Mouse (Mus musculus) hindbrain, embryonic 13.5 days (tissue): Measurements from ENCODE around the gene Ankzf1. TPM values are rescaled to one million over a fixed set of nuclear protein-coding genes. Genes with fewer than 3 reads are reported as not detected.

ENCODE experiments used
- ATAC-seq: fragments of 200-750 bp; cut with Nextera tagmentation; 2 replicates; pipeline ENCODE4 v1.8.0; 2017; ENCODE audit warnings: moderate TSS enrichment; ENCODE audit not compliant: low FRiP score
- H3K27ac ChIP-seq: fragments of 300-500 bp; sonication (generic); 2 replicates; pipeline ENCODE4 v1.5.1; 2015; ENCODE audit warnings: inconsistent platforms, mild to moderate bottlenecking, moderate library complexity
- H3K27me3 ChIP-seq: fragments of 300-500 bp; sonication (generic); 2 replicates; pipeline ENCODE4 v1.6.1; 2015; ENCODE audit warnings: mild to moderate bottlenecking, inconsistent platforms
- H3K36me3 ChIP-seq: fragments of 300-500 bp; sonication (generic); 2 replicates; pipeline ENCODE4 v1.6.1; 2015; ENCODE audit warnings: mild to moderate bottlenecking, inconsistent platforms
- H3K4me1 ChIP-seq: fragments of 300-500 bp; sonication (generic); replicated peaks from 2 replicates; pipeline ENCODE4 v1.6.1; 2015; ENCODE audit warnings: inconsistent platforms
- H3K4me2 ChIP-seq: fragments of 300-500 bp; sonication (generic); 2 replicates; pipeline ENCODE4 v1.6.1; 2015; ENCODE audit warnings: inconsistent platforms, mild to moderate bottlenecking, moderate library complexity
- H3K4me3 ChIP-seq: fragments of 300-500 bp; sonication (generic); 2 replicates; pipeline ENCODE4 v1.5.1; 2015; ENCODE audit warnings: mild to moderate bottlenecking, inconsistent platforms
- H3K9ac ChIP-seq: fragments of 300-500 bp; sonication (generic); 2 replicates; pipeline ENCODE4 v1.6.1; 2015; ENCODE audit warnings: mild to moderate bottlenecking, inconsistent platforms
- H3K9me3 ChIP-seq: fragments of 300-500 bp; sonication (generic); 2 replicates; pipeline ENCODE4 v1.6.1; 2016; ENCODE audit warnings: inconsistent platforms
- WGBS: fragments of 180-500 bp; shearing (Covaris S2); methylation state at CpG from one replicate; pipeline ENCODE4 v1.1.7; 2015; 5-methylcytosine and 5-hydroxymethylcytosine counted together
- polyA plus RNA-seq: library from polyadenylated mRNA; unstranded; fragments of >200 nt; fragmentation: Nextera tagmentation; extraction: Ambion mirVana; gene quantifications from 2 replicates; pipeline ENCODE4 v1.2.1, GENCODE M21; 2015

Ankzf1 gene
- polyA plus RNA-seq, 1 experiment from 2014 or later: 23.4 TPM

- Histone ChIP-seq H3K4me1 (peaks cover 15% of the 10 kb centered on the region), H3K36me3 (peaks cover 36% of the 10 kb centered on the region), H3K27ac (peak within 1 kb of the TSS; percentile 94), H3K27me3 (no peaks in the 10 kb centered on the region), H3K4me3 (peak within 1 kb of the TSS; percentile 72), H3K9ac (peak within 1 kb of the TSS; percentile 76), H3K9me3 (no peaks in the 10 kb centered on the region), H3K4me2 (peak within 1 kb of the TSS; percentile 75)
- under 1% methylated on average over 58 of the region's 59 CpGs for WGBS
- ATAC-seq: peak; percentile 96
Observed at GRCm38 (mm10) chr1:75168472-75169464, 23.2 kb upstream of the Ankzf1 start, which contains the start of gene Zfand2b. TSS of gene Zfand2b (plus strand) at chr1:75168646.

DNA sequence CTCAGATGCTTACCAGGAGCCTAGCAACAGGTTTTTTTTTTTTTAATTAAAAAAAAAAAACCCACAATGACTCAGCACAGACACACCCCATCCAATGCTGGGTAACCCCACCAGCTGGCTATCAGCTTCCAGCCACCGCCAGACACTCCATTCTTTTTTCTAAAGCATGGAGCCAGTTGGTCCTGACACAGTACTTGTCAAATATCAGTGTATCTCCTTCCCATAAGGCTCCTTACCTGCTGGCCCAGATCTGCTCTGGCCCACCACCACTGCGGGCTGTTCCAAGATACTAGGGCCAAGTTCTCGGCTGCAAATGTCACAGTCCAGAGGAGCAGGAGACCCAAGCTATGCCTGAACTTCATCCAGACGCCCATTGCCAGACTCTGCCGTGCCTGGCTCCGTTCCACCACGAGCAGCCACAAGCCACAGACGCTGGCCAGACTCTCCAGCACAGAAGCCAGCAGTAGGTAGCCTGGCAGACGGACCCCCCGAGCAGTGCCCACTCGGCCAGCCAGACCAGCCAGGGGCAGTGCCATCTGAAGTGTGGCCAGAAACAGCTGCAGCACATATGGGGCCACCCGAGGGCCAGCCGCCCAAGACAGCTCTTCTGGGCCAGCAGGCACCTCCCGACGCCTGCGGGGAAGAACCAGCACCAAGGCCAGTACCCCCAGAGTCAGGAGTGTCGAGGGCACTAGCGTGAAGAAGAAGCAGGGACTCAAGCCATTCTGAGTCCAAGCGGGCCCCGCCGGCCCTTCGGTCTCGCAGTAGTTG, 12.4 kb upstream of the Ankzf1 start:
- peak overlapping the region; percentile 84 for H3K9ac ChIP-seq
- H3K4me1 ChIP-seq: peaks cover 30% of the 10 kb centered on the region
- peaks cover 69% of the 10 kb centered on the region for H3K36me3 ChIP-seq
- peak overlapping the region; percentile 100 for H3K4me2 ChIP-seq
- ATAC-seq: peak; percentile 60
- no peaks in the 10 kb centered on the region for H3K27me3 ChIP-seq
- H3K27ac ChIP-seq: peak overlapping the region; percentile 81
- peak overlapping the region; percentile 59 for H3K4me3 ChIP-seq
- 10% methylated on average over 23 of the region's 23 CpGs for WGBS
- no peaks in the 10 kb centered on the region for H3K9me3 ChIP-seq

DNA sequence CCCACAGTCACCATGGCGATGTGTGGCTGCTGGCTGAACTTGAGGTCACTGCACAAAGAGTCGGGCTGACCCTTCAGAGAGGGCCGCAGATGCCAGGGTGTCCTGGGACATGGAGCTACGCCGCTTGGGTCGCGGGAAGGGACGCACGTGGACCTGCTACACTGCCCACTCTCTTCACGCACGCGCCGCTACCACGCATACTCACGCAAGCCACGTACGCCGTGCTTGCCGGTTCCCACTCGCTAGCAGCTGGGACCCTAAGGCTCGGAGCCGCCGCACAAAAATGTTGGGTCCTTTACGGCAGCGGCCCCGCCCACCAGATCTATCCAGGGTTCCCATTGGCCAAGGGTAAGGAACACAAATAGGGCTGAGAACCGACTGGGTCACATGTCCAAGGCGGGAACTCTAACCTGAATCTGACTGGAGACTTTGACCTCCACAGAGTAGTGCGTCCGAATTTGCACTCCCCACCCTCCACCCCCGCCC, 11.8 kb upstream of the Ankzf1 start, which contains the start of gene Abcb6:
Gene Abcb6 (minus strand): TSS at position 288 of the 486 bp plus-strand sequence.
- Histone ChIP-seq H3K36me3 (peaks cover 69% of the 10 kb centered on the region), H3K9ac (peak within 1 kb of the TSS; percentile 84), H3K9me3 (no peaks in the 10 kb centered on the region), H3K4me2 (peak within 1 kb of the TSS; percentile 100), H3K4me1 (peaks cover 30% of the 10 kb centered on the region), H3K27me3 (no peaks in the 10 kb centered on the region), H3K4me3 (peak within 1 kb of the TSS; percentile 59), H3K27ac (peak within 1 kb of the TSS; percentile 81)
- WGBS: under 1% methylated on average over 31 of the region's 31 CpGs
- ATAC-seq: peak; percentile 91

GRCm38 (mm10) chr1:75180741-75181140, 11.2 kb upstream of the Ankzf1 start:
- Histone ChIP-seq H3K4me3 (peak overlapping the region; percentile 59), H3K27ac (no peak overlapping the region), H3K9ac (no peak overlapping the region), H3K4me1 (peaks cover 30% of the 10 kb centered on the region), H3K4me2 (peak overlapping the region; percentile 100), H3K27me3 (no peaks in the 10 kb centered on the region), H3K36me3 (peaks cover 69% of the 10 kb centered on the region), H3K9me3 (no peaks in the 10 kb centered on the region)
- 49% methylated on average over 6 of the region's 7 CpGs for WGBS
- ATAC-seq: no peak

DNA sequence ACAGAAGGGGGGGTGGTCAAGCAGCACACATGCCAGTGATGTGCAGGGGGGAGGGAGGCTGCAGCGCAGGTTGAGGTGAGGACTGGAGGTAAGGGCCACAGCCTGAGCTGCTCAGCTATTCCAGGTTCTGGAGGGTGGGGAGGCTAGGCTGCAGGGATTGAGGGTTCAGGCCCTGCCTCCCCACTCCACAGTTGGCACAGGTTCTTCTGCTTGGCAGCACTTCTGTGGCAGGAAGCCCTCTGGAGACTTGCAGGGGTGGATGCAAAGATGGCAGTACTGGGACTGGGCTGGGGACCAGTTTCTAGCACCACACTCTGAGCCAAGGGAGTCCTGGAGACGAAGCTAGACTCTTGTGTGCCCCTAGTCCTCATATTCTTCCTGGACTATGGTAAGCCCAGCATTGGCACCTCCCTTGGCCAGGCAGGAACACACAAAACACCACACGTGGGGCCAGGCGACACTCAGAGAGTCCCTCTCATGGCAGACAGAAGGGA, 10.5 kb upstream of the Ankzf1 start:
- no peak for ATAC-seq
- Histone ChIP-seq H3K4me3 (no peak overlapping the region), H3K27ac (no peak overlapping the region), H3K9me3 (no peaks in the 10 kb centered on the region), H3K36me3 (peaks cover 69% of the 10 kb centered on the region), H3K9ac (no peak overlapping the region), H3K4me1 (peaks cover 30% of the 10 kb centered on the region), H3K27me3 (no peaks in the 10 kb centered on the region), H3K4me2 (no peak overlapping the region)
- 83% methylated on average over 4 of the region's 4 CpGs for WGBS

GRCm38 (mm10) chr1:75182160-75182559, 9.8 kb upstream of the Ankzf1 start:
- H3K4me2 ChIP-seq: no peak overlapping the region
- no peak overlapping the region for H3K9ac ChIP-seq
- ATAC-seq: no peak
- no peak overlapping the region for H3K27ac ChIP-seq
- H3K4me3 ChIP-seq: no peak overlapping the region
- H3K9me3 ChIP-seq: no peaks in the 10 kb centered on the region
- H3K36me3 ChIP-seq: peaks cover 70% of the 10 kb centered on the region
- H3K4me1 ChIP-seq: peaks cover 30% of the 10 kb centered on the region
- 73% methylated on average over 4 of the region's 4 CpGs for WGBS
- H3K27me3 ChIP-seq: no peaks in the 10 kb centered on the region

- Histone ChIP-seq H3K4me1 (peaks cover 13% of the 10 kb centered on the region), H3K4me3 (no peak overlapping the region), H3K36me3 (peaks cover 89% of the 10 kb centered on the region), H3K9me3 (no peaks in the 10 kb centered on the region), H3K27me3 (no peaks in the 10 kb centered on the region), H3K27ac (no peak overlapping the region), H3K4me2 (no peak overlapping the region), H3K9ac (no peak overlapping the region)
- WGBS: 95% methylated on average over 11 of the region's 11 CpGs
- ATAC-seq: no peak
Observed at GRCm38 (mm10) chr1:75185495-75185894, 6.5 kb upstream of the Ankzf1 start.

DNA sequence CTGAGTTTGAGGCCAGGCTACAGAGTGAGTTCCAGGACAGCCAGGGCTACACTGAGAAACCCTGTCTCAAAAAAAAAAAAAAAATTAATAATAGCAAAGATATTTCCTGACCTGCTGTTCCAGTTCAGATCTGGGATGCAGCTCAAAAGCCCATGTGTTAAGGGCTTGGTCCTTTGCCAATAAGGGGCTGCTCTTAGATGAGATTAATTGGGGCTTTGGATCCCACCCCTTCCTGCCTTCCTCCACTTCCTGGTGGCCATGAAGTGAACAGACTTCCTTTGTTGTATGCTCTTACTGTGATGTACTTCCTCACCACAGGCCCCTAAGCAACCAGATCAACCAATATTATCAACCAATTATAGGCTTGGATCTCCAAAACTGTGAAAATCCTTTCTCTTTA, 4.8 kb upstream of the Ankzf1 start:
- ATAC-seq: no peak
- Histone ChIP-seq H3K4me3 (no peak overlapping the region), H3K27me3 (no peaks in the 10 kb centered on the region), H3K27ac (no peak overlapping the region), H3K4me2 (no peak overlapping the region), H3K4me1 (peaks cover 15% of the 10 kb centered on the region), H3K9ac (no peak overlapping the region), H3K36me3 (peaks cover 76% of the 10 kb centered on the region), H3K9me3 (no peaks in the 10 kb centered on the region)

DNA sequence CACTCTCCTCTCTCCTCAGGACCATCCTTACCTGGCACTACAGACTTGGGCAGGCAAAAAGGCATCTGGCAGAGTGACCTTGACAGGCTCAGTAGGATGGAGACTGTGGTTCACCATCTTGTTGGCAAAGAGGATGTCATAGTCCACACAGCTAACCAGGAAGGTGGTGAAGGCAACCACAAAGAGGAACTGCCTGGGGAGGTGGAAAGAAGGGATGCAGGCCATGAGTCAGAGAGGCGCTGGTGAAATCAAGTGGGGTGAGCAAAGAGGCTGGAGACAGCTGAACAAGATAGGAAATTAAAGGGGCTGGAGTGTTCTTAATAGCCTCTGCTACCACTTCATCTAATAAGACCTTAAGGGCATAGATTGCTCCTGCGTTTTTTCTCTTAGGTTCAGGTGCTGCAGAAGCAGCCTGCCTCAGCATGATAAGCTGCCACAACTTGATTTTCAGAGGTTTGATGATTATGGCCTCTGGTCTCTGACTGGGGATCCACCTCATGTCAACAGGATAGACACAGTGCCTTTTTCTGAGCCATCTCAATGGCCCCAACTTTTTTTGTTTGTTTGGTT, 4.0 kb upstream of the Ankzf1 start:
- H3K9ac ChIP-seq: no peak overlapping the region
- H3K4me3 ChIP-seq: no peak overlapping the region
- peaks cover 19% of the 10 kb centered on the region for H3K4me1 ChIP-seq
- peaks cover 68% of the 10 kb centered on the region for H3K36me3 ChIP-seq
- WGBS: 93% methylated on average over 2 of the region's 2 CpGs
- H3K4me2 ChIP-seq: no peak overlapping the region
- H3K9me3 ChIP-seq: no peaks in the 10 kb centered on the region
- no peak for ATAC-seq
- H3K27me3 ChIP-seq: no peaks in the 10 kb centered on the region
- H3K27ac ChIP-seq: no peak overlapping the region

DNA sequence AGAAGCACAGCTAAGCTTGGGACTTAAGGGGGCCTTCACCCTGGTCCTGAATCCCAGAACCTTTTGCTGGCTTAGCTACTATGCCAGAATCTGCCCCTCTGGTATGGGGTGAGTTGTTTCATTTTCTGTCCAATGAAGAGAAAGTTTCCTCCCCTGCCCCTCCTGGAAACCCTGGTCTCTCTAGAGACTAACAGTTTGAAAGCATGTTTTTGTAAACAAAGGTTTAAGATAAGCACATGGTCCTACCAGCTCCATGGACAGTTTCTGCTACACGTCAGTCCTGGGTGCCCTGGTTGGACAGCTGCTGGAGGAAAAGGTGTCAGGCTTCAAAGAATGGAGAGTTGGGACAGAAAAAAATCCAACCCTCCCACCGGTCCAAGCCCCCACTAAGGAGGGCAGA, 1.4 kb upstream of the Ankzf1 start:
- Histone ChIP-seq H3K27me3 (no peaks in the 10 kb centered on the region), H3K4me2 (peak overlapping the region; percentile 92), H3K4me3 (peak overlapping the region; percentile 78), H3K9ac (peak overlapping the region; percentile 93), H3K36me3 (peaks cover 52% of the 10 kb centered on the region), H3K27ac (no peak overlapping the region), H3K9me3 (no peaks in the 10 kb centered on the region), H3K4me1 (peaks cover 27% of the 10 kb centered on the region)
- WGBS: 80% methylated on average over 2 of the region's 2 CpGs
- no peak for ATAC-seq

DNA sequence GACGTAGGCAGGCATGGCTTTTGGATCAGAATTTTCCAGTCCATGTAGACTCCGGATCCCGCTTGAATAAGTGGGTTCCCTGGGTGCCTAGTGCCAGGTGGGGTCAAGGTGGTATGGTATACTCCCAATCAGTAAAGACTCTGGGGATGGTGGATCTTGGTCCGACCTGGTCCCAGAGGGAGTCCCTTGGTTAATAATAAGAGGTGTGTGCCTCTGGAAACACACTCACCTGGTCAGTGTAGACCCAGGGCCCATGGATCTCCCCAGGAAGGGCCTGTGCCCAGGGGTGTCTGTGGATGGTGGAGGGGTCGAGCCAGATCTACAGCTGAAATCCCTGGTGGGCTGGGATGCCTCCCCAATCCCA, 711 bp upstream of the Ankzf1 start:
- Histone ChIP-seq H3K27me3 (no peaks in the 10 kb centered on the region), H3K9me3 (no peaks in the 10 kb centered on the region), H3K4me1 (peaks cover 27% of the 10 kb centered on the region), H3K27ac (peak overlapping the region; percentile 96), H3K4me2 (peak overlapping the region; percentile 92), H3K9ac (peak overlapping the region; percentile 93), H3K4me3 (peak overlapping the region; percentile 78), H3K36me3 (peaks cover 52% of the 10 kb centered on the region)
- ATAC-seq: no peak
- 48% methylated on average over 5 of the region's 5 CpGs for WGBS

- peak overlapping the region; percentile 96 for H3K27ac ChIP-seq
- H3K9ac ChIP-seq: peak overlapping the region; percentile 85
- no peaks in the 10 kb centered on the region for H3K27me3 ChIP-seq
- WGBS: under 1% methylated on average over 19 of the region's 19 CpGs
- peaks cover 52% of the 10 kb centered on the region for H3K36me3 ChIP-seq
- peak; percentile 4; the same call in 1 of the 2 replicates for ATAC-seq
- H3K4me3 ChIP-seq: peak overlapping the region; percentile 78
- no peaks in the 10 kb centered on the region for H3K9me3 ChIP-seq
- H3K4me1 ChIP-seq: peaks cover 27% of the 10 kb centered on the region
- peak overlapping the region; percentile 94 for H3K4me2 ChIP-seq
Observed at GRCm38 (mm10) chr1:75192452-75192851, 501 bp downstream of the Ankzf1 start.
